Mouse (Mus musculus): Measurements from ENCODE around the gene Brdt. TPM values are rescaled to one million over a fixed set of nuclear protein-coding genes. Genes with fewer than 3 reads are reported as not detected.

The Brdt gene
- 2.0 TPM for polyA plus RNA-seq (2021)

DNA sequence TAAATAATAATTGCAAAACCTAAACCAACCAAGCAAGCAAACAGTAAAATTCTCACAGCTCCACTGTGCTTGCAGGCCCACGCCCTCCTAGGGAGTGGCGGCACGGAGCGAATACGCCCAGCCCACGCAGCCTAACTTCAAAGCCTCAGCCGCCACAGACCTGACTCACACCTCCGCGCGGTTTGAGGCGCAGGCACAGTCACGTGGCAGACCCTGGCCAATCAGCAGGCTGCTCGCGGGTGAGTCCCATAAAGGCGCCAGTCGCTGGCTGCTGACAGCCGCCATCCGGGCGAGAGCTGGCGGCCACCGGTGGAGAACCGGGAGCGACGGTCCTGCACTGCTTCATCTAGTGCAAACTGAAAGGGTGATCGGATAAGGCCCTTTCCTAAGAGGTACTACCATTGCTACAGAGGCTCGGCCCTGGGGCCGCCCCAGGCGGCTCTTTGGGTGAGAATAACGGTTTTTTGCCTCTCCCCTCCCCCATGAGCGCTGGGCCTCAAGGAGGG, at the start of gene Brdt:
Gene Brdt (plus strand): TSS at position 244 of the 506 bp plus-strand sequence.
- CTCF ChIA-PET: no interaction called here
- H3K27me3 ChIP-seq: peaks cover 52% of the 10 kb centered on the region
- POLR2A ChIA-PET: interaction anchor here (0.7 kb wide), 1 partner anchor 44 kb away, joined by 5 read pairs; no protein-coding TSS in a partner anchor
- DNase-seq (ENCODE audit: low read depth, low spot score) (no peak), ATAC-seq (no peak)
- in situ Hi-C loops (cut with MboI; ENCODE audit: low pct_unique_long_range_greater_than_20kb): no loop called here
- no peak for TF ChIP-seq CTCF (IDR thresholded peaks at IDR 0.05)

DNA sequence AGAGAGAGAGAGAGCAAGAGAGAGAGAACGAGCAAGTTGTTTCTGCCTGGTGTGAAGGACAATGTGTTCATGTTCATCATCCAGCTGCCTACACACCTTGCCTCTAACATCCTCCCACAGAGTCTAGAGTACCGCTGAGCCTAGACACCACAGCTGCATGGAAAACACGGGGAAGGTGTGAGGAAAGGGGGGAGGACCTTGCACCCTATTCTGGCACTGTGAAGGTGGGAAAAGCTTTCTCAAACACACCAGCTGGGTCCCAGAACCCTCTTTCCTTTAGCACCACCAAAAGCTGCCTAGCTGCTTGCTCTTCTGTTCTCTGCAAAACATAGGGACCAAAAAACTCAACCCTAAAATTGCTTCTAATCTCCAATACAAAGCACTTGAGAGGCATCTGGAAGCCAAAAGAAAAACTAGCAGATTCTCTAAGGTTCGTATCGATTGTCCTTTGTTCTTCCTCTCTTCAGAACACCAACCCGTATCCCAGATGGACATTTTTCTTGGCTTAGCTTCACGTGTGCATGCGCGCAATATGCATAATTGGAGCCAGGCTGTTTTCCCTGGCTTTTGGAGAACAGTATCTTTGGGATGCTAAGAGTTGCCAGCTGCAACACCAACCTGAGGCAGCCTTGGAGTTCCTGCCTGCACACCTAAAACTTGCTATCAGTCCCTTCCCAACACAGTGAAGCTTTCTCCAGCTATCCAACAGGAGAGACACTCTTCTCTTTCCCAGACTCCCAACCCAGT, 48.2 kb upstream of the Brdt start:
- ChIA-PET CTCF (interaction anchor here (1.3 to 2.1 kb wide), 3 partner anchors 10 to 291 kb away, joined by 4 to 7 read pairs (median 4); no protein-coding TSS in a partner anchor), POLR2A (interaction anchor here (0.6 to 1.8 kb wide), 2 partner anchors 10 to 24 kb away, joined by 3 to 5 read pairs; no protein-coding TSS in a partner anchor)
- H3K27me3 ChIP-seq: no peaks in the 10 kb centered on the region
- no peak for TF ChIP-seq CTCF (IDR thresholded peaks at IDR 0.05)
- in situ Hi-C loops (cut with MboI; ENCODE audit: low pct_unique_long_range_greater_than_20kb): no loop called here
- DNase-seq (ENCODE audit: low read depth, low spot score) (no peak), ATAC-seq (no peak)

DNA sequence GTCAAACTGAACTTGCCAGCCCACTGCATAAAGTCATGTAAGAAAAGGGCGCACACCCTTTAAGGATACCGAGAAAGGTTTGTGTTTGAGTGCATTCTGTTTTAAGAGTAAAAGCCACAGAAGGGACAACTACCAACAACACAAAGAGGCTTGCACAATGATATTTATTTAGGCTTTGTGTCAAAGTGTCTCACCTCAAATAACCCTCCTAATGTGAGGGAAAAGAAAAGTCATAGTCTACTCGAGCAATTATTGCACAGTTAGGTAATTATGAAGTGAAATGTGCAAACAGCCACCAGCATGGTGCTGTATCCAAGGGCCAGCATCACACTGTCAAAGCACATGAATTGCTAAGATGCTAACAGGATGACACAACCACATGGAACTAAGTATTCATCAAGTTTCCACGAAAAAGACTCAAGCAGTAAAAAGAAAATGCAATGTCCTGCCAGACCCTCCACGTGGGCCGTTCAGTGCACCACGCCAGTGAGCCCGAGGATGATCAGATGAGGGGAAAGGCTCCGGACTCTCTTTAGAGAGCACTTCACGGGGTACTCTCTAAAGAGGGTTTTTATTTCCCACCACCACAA, 46.9 kb upstream of the Brdt start:
- DNase-seq (ENCODE audit: low read depth, low spot score): no peak
- CTCF ChIA-PET: no interaction called here
- POLR2A ChIA-PET: no interaction called here
- peak; percentile 67 for ATAC-seq
- no peak for TF ChIP-seq CTCF (IDR thresholded peaks at IDR 0.05)
- in situ Hi-C loops (cut with MboI; ENCODE audit: low pct_unique_long_range_greater_than_20kb): no loop called here
- H3K27me3 ChIP-seq: no peaks in the 10 kb centered on the region

DNA sequence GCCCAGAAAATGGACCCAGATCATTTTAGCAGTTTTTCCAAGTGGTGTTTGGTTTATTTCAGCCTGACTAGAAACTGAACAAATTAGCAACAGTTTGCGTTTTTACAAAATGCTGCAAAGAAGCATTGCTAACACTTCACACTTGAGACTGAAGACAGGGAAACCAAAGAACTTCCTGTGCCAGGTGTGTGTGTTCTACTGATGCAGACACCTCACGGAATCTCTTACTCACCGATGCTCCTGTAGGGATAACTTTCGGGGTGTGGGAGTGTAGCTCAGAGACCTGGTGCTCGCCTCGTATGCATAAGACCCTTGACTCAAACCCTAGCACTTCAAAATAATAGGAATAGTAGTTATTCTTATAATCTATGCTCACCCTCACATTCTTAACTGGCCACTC, 45.4 kb upstream of the Brdt start:
- ChIA-PET CTCF (interaction anchor here (1.7 to 3.2 kb wide), 3 partner anchors 107 to 294 kb away, joined by 4 to 20 read pairs (median 5); no protein-coding TSS in a partner anchor), POLR2A (interaction anchor here (0.5 kb wide), 1 partner anchor 183 kb away, joined by 4 read pairs; no protein-coding TSS in a partner anchor)
- in situ Hi-C loops (cut with MboI; ENCODE audit: low pct_unique_long_range_greater_than_20kb): loop anchor here (5.0 kb wide), 1 partner anchor 293 kb away; no protein-coding TSS in a partner anchor
- no peak for ATAC-seq
- TF ChIP-seq CTCF (IDR thresholded peaks at IDR 0.05): no peak
- DNase-seq (ENCODE audit: low read depth, low spot score): no peak
- H3K27me3 ChIP-seq: no peaks in the 10 kb centered on the region

DNA sequence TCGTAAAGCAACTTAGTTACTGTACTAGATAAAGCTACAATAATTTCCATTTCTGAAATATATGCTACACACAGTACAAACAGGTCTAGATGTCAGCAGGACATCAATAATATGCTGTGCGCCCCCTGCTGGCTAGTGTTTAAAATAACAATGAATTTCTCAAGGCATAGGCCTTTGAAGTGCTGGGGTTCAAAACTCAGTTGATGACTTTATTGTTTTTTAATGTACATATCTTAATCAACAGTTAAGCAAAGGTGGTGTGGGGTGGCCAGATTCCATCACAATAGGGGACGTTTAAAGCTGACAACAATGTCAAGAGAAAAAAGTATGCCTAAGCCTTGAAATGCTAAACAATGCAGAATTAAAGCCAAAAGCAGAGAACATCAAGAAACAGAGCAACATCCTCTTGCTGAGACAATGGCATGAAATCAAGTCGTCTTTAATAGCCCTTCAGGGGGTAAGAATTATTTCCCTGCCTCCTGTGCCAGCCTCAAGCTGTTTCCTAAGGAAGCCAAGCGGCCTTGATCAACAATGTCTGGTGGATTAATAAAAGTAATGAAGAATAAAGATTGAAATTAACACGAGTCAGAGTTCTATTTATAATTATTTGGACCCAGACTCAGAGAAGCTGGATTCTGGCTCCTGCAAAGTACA, 43.6 kb upstream of the Brdt start:
- CTCF ChIA-PET: interaction anchor here (0.8 to 3.2 kb wide), 31 partner anchors 8 to 305 kb away, joined by 3 to 20 read pairs (median 4); no protein-coding TSS in a partner anchor
- H3K27me3 ChIP-seq: no peaks in the 10 kb centered on the region
- ATAC-seq: no peak
- POLR2A ChIA-PET: interaction anchor here (0.6 to 1.8 kb wide), 4 partner anchors 10 to 1479 kb away, joined by 3 to 12 read pairs (median 5); no protein-coding TSS in a partner anchor
- DNase-seq (ENCODE audit: low read depth, low spot score): no peak
- in situ Hi-C loops (cut with MboI; ENCODE audit: low pct_unique_long_range_greater_than_20kb): loop anchor here (5.0 kb wide), 1 partner anchor 295 kb away; no protein-coding TSS in a partner anchor
- TF ChIP-seq CTCF (IDR thresholded peaks at IDR 0.05): peak; percentile 76

DNA sequence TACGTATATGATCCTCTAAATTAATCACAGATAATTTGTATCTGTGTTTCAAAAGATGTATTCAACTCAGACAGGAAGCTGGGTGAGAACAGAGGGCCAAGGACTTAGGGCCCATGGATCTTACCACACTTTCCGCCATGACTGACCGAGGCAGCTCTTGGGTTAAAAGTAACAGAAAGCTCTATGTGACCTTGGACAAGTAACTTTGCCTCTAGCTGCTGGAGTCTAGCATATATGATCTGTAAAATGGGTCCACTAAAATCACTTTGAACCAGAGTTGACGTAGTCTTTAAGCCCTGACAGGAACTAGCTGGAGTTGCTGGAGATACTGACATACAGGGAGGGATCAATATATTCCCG, 43.1 kb upstream of the Brdt start:
- POLR2A ChIA-PET: interaction anchor here (0.9 to 1.8 kb wide), 2 partner anchors 10 to 20 kb away, joined by 5 to 12 read pairs; no protein-coding TSS in a partner anchor
- in situ Hi-C loops (cut with MboI; ENCODE audit: low pct_unique_long_range_greater_than_20kb): loop anchor here (5.0 kb wide), 1 partner anchor 296 kb away; no protein-coding TSS in a partner anchor
- CTCF ChIA-PET: interaction anchor here (0.8 to 3.2 kb wide), 25 partner anchors 8 to 305 kb away, joined by 3 to 20 read pairs (median 4); no protein-coding TSS in a partner anchor
- DNase-seq (ENCODE audit: low read depth, low spot score) (no peak), ATAC-seq (no peak)
- no peak for TF ChIP-seq CTCF (IDR thresholded peaks at IDR 0.05)
- H3K27me3 ChIP-seq: no peaks in the 10 kb centered on the region

DNA sequence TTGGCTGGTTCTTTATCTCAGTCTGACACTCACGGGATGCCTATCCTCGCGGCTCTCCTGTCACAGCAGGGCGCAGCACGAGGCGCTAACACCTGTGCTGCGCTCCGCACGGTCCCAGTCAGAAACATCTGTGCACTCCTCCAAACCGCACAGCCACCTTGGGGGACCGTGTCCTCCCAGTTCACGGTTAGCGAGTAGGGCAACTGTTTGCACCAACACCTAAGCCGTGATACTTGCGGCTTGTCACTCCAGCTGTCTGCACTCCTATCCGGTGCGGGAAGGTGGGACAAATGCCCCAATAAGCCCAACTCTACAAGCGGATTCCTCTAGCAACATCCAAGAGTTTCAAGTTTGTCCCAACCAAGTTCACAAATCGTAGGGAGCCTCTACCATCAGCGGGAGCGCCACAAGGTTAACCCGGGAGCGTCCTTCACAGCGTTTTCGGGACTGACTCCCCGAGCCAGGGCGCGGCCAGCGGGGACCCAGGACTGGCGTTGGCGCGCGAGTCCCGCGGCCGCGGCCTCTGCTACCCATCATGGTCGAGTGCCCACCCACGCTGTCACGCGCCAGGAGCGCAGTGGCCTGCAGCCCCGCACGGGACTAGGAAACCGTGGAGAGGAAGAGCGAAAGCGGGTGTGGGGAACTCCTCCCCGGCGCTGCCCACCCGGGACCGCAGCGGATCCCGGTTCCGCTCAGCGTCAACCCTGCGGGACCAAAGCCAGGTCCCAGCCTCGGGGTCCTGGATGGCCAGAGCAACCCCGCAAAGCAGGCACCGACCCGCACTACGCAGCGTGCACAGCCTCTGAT, 42.3 kb upstream of the Brdt start:
- no peak for TF ChIP-seq CTCF (IDR thresholded peaks at IDR 0.05)
- ChIA-PET POLR2A (interaction anchor here (0.6 to 1.8 kb wide), 4 partner anchors 10 to 209 kb away, joined by 3 to 5 read pairs (median 4); no protein-coding TSS in a partner anchor), CTCF (interaction anchor here (0.8 to 3.2 kb wide), 16 partner anchors 9 to 306 kb away, joined by 3 to 20 read pairs (median 4); no protein-coding TSS in a partner anchor)
- peak; percentile 3 for ATAC-seq
- in situ Hi-C loops (cut with MboI; ENCODE audit: low pct_unique_long_range_greater_than_20kb): loop anchor here (5.0 kb wide), 1 partner anchor 296 kb away; no protein-coding TSS in a partner anchor
- no peaks in the 10 kb centered on the region for H3K27me3 ChIP-seq
- no peak for DNase-seq (ENCODE audit: low read depth, low spot score)

DNA sequence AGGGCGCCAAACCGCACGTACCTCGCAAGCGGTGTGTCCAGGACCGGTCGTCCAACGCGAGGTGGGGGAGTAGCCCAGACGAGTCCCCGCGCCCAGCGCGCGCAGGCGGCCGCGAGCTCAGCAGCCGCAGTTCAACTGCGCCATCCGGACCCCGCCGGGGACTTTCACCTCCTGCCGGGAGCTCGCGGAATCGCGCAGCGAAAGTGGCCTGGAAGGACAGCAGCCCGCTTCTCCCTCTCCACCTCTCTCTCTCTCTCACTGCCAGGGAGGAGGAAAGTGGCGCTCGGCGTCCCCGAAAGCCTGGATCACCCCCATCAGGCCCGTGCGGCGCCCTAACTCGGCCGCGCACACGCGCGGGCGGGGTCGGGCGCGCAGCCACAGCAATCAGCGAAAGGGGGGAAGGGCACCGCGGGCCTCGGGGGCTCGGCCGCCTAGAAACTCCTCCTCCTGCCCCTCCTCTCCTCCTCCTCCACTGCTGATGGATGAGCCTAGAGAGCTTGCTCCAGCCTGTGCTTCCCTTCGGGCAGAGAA, 41.7 kb upstream of the Brdt start, which contains the start of gene Tgfbr3:
Gene Tgfbr3 (minus strand): TSS at position 396 of the 531 bp plus-strand sequence.
- peak; percentile 84 for ATAC-seq
- no peaks in the 10 kb centered on the region for H3K27me3 ChIP-seq
- in situ Hi-C loops (cut with MboI; ENCODE audit: low pct_unique_long_range_greater_than_20kb): loop anchor here (5.0 kb wide), 1 partner anchor 297 kb away; no protein-coding TSS in a partner anchor
- ChIA-PET CTCF (interaction anchor here (1.4 to 2.0 kb wide), 2 partner anchors 10 to 299 kb away, joined by 6 read pairs; no protein-coding TSS in a partner anchor), POLR2A (interaction anchor here (0.6 to 0.9 kb wide), 5 partner anchors 11 to 293 kb away, joined by 3 to 4 read pairs (median 3); no protein-coding TSS in a partner anchor)
- no peak for DNase-seq (ENCODE audit: low read depth, low spot score)
- TF ChIP-seq CTCF (IDR thresholded peaks at IDR 0.05): peak; percentile 98

DNA sequence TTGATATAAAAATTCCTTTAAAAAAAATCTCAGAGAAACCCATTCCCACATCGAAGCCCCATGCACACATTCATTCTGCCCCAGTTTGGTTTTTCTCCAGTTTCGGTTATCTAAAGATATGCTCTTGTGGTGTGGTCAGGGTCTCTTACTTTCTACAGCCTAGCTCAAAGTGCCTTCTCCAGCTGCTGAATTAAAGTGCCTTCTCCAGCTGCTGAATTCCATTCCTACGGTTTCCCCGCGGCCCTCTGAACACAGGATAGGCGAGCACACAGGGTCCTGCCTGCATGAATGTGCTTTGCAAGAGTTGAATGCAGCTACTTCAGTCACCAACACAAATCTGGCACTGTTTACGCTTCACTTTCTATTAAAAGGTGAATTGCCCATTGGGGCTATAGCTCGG, 41.0 kb upstream of the Brdt start:
- no peak for TF ChIP-seq CTCF (IDR thresholded peaks at IDR 0.05)
- no peaks in the 10 kb centered on the region for H3K27me3 ChIP-seq
- in situ Hi-C loops (cut with MboI; ENCODE audit: low pct_unique_long_range_greater_than_20kb): loop anchor here (5.0 kb wide), 1 partner anchor 298 kb away; no protein-coding TSS in a partner anchor
- ATAC-seq (no peak), DNase-seq (ENCODE audit: low read depth, low spot score) (no peak)
- POLR2A ChIA-PET: interaction anchor here (0.9 kb wide), 1 partner anchor 26 kb away, joined by 3 read pairs; no protein-coding TSS in a partner anchor
- CTCF ChIA-PET: interaction anchor here (1.4 to 2.0 kb wide), 2 partner anchors 9 to 299 kb away, joined by 6 read pairs; no protein-coding TSS in a partner anchor
